Mouse (Mus musculus): ENCODE data around the gene Fam170b. TPM values are rescaled to one million over a fixed set of nuclear protein-coding genes. Genes with fewer than 3 reads are reported as not detected.

The Fam170b gene
- polyA plus RNA-seq (2012; rRNA removed) = not detected in 2 replicates

GRCm38 (mm10) chr14:32833847-32834246, at the start of gene Fam170b:
Fam170b (plus strand) TSS chr14:32833962.

GRCm38 (mm10) chr14:32785556-32786130, 48.1 kb upstream of the Fam170b start, which contains the start of gene Tmem273:
Tmem273 (plus strand) TSS chr14:32785963.

DNA sequence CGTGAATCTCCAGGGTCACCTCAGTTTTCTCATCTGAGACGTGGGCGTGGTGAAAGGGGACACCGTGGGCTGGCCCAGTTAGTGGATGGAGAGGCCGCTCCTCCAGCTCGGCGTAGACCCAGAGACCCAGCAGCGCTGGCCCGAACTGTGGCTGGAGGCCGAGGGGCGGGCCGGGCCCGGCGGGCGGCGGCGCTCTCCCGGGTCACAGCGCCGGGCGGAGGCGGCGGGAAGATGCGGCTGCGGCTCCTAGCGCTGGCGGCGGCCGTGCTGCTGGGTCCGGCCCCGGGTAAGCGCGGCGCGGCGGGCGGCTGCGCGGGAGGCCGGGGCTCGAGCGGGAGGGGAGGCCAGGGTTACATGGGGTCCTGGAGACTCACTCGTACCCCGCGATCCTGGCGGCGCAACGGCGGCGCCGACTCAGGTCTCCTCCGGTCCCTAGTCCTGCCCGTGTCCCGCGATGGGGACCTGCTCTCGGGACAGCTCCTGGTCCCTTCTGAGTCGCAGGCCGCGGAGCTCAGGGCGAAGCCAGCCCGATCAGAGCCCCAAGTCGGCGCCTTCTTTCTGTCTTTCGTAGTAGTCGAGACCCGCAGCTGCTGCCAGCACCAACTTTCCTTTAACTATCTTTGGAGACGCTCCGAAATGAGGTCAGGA, 23.0 kb downstream of the Fam170b start, which contains the start of gene Vstm4:
Gene Vstm4, plus strand, starts transcription at position 76 of the 648 bp plus-strand sequence.

Other genes with a start within 250 kb of the Fam170b start
- 3.7 TPM in 2 replicates for gene Prrxl1, start 234.6 kb upstream of the Fam170b start, polyA plus RNA-seq (2012; rRNA removed)
- 0.02 and 0.67 TPM in 2 replicates for gene 3425401B19Rik, start 148.7 kb upstream of the Fam170b start, polyA plus RNA-seq (2012; rRNA removed)
- 0.88 and 1.6 TPM in 2 replicates for gene Tmem273, start 48.0 kb upstream of the Fam170b start, polyA plus RNA-seq (2012; rRNA removed)
- 2.0 and 4.9 TPM in 2 replicates for gene Vstm4, start 22.8 kb downstream of the Fam170b start, polyA plus RNA-seq (2012; rRNA removed)
- 0.19 and 0.68 TPM in 2 replicates for gene Lrrc18, start 157.4 kb downstream of the Fam170b start, polyA plus RNA-seq (2012; rRNA removed)